Mouse (Mus musculus): ENCODE results near the gene Hist1h2ac.
"Not testable (repeated sequence)": the region's sequence is repeated elsewhere in the genome, so short reads cannot be mapped to it uniquely, and the experiment has no call there.

Hist1h2ac gene

GRCm38 (mm10) chr13:23683755-23684281 lies at the start of gene Hist1h2ac, which contains the start of gene Hist1h2bc:
Hist1h2ac (minus strand) TSS chr13:23683948.
Hist1h2bc (plus strand) TSS chr13:23684199.
- peak; percentile 97 for DNase-seq (ENCODE audit: low read depth, low spot score)

DNA sequence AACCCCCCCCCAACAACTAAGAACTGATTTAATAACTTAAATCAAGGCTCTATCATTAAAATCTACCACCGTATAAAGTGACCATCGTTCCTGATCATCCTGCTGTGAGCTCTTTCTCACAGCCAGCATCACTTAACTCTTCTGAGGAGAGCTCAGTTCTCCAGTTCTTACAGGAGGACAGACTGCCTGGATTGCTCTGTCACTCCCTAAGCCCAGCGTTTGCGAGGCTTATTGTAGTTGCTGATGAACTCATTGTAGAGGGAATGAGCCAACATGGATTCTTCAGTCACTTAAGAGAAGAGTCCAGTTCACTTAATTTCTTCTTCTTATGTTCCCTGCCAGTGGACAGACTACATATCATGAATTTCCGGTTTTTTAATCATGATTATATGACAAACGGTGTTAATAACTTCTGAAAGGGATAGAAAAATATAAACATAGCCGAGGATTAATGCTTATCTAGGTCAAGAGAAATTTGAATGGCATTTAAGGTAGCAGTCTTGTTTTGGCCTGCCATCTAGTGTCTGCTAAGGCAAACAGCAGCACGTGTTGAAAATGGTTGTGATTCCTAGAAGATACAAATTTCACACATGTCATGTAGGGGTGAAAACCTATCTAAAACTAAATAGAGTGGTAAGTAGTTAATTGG lies 48.5 kb upstream of the Hist1h2ac start:
- DNase-seq (ENCODE audit: low read depth, low spot score) = no peak

- DNase-seq (ENCODE audit: low read depth, low spot score) = no peak
Observed at GRCm38 (mm10) chr13:23730479-23730878, 46.7 kb upstream of the Hist1h2ac start.

- no peak for DNase-seq (ENCODE audit: low read depth, low spot score)
Observed at GRCm38 (mm10) chr13:23729706-23730105, 46.0 kb upstream of the Hist1h2ac start.

GRCm38 (mm10) chr13:23729192-23729525 lies 45.4 kb upstream of the Hist1h2ac start:
- no peak for DNase-seq (ENCODE audit: low read depth, low spot score)

DNA sequence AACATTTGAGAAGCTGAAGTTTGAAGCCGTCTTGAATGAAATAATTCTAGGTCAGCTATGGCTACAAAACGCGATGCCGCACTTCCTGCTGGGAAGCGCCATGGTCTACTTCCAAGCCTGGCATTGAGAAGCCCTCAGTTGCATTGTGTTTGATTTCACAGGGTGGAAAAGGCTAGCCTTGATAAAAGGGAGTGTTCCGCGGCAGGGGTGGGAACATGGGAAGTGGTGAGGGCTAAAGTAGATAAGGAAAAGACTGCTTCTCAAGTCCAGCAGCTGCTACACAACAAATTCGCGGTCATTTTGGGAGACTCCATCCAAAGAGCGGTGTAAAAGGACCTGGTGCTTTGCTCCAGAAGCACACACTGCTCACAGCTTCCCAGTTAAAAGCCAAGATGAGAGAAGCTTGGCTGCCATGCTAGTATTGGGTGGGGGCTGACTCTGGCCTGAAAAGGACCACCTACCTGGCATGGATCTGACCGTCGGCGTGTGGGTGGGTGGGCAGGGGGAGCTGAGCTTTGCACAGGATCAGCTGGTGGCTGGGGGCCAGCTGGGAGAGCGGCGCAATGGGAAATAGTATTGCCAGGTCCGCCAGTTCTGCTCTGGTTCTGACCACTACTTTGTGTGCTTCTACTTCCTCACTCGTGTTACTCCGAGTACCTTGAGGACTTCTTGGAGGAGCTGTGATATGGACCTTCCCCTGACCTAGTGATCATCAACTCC lies 44.9 kb upstream of the Hist1h2ac start:
- DNase-seq (ENCODE audit: low read depth, low spot score) = no peak

DNA sequence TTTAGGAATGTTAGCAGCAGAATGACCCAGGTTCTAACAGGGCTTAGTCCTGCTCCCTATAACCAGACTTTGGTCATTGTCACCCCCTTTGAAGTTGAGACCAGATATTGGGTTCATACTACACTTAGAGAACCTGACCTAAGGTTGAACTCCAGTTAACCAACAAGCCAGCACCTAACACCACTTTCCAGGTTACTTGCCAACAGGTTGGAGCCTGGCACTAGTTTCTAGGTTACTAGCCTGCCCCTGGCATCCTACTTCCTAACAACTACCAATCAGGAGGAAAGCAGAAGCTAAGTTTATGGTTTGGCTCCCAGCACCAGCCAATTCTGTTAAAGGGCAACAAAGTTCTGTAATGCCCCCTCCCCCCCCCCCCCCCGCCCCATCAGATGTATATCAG lies 41.5 kb upstream of the Hist1h2ac start:
- no peak for DNase-seq (ENCODE audit: low read depth, low spot score)

- DNase-seq (ENCODE audit: low read depth, low spot score) = no peak
Observed at GRCm38 (mm10) chr13:23724239-23724638, 40.5 kb upstream of the Hist1h2ac start.

GRCm38 (mm10) chr13:23717593-23718245 lies 34.0 kb upstream of the Hist1h2ac start:
- not testable (repeated sequence) for DNase-seq (ENCODE audit: low read depth, low spot score)

DNA sequence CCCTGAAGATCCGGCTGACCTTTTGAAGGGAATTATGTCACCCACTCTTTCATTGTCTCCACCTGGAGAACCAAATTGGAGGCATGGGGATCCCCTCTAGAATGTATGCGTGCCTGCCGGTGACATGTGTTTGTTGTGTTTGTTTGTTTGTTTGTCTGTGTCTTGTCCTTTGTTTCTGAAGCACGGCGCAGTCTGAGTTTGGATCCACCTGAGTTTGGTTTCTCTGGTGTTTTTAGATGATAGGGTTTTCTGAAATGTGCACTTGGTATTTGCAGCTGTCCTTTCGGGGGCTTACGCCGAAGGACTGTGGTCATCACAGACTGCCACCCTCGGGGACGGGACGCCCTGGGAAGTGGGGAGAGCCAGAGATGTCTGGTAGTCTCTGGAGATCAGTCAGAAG lies 33.4 kb upstream of the Hist1h2ac start:
- no peak for DNase-seq (ENCODE audit: low read depth, low spot score)

GRCm38 (mm10) chr13:23716261-23717042 lies 32.7 kb upstream of the Hist1h2ac start:
- no peak for DNase-seq (ENCODE audit: low read depth, low spot score)

- no peak for DNase-seq (ENCODE audit: low read depth, low spot score)
Observed at GRCm38 (mm10) chr13:23710374-23711089, 26.8 kb upstream of the Hist1h2ac start, which contains the start of gene Hfe. Hfe (minus strand) TSS chr13:23710854.

DNA sequence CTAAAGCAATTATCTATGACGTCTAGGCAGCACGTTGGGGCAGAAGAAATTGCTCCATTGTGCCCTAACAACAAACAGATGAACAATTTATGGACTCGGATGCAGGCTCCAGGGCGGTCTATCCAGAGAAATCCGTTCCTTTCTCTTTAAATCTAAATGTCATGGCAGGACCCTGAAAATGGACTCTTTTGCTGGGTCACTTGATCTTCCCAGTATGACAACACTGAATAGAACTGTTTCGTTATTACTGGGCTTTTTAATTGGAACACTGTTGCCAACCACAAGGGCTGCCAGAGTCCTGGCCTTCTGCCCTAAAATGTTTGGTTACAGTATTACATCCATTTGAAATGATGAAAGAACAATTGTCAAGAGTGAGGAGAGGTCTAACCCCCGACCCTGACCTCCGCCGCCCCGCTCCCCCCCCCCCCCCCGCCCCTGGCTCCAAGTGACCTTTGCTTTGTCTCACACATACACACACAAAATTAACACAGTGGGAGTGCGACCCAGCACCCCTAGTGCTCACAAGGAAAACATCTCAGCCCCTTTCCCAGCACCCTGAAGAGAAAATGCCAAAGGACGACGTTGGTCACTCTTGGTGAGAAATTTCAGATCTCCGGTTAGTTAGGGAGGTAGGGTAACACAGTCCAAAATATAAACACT lies 26.1 kb upstream of the Hist1h2ac start:
- no peak for DNase-seq (ENCODE audit: low read depth, low spot score)

DNA sequence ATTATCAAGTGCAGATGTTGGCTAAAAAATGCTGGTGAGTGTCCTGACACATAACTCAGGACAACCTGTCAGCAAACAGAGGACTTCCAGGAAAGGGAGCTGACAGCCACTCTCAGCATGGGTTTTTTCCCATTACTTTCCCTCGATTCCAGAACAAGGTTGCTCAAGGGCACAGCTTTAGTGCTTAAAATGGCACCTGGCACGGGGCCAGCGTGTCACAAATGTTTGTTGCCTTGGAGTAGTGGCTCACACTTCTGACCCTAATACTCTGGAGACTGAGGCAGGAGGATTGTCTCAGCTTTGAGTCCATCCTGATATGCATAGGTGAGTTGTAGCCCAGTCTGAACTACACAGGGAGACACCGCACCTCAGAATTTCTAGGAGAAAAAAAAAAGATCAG lies 24.9 kb upstream of the Hist1h2ac start:
- no peak for DNase-seq (ENCODE audit: low read depth, low spot score)

- DNase-seq (ENCODE audit: low read depth, low spot score) = no peak
Observed at GRCm38 (mm10) chr13:23708041-23708440, 24.3 kb upstream of the Hist1h2ac start.

DNA sequence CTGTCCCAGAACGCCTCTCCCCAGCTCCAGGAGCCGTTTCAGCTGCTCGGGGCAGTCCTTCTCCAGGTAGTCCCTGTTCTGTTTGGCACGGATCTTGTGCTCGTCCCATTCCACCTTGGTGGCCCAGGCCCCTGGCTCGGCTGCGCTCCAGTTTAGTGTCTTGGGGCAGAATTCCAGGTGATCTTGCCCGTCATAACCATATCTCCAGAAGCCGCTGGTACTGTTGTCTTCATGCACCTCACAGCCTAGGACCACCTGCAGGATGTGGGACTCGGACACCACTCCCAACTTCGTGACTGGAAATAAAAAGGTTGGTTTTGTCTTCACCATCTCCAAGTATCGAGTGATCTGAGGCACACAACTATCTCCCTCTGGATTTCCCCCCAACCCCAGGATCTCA lies 23.0 kb upstream of the Hist1h2ac start:
- no peak for DNase-seq (ENCODE audit: low read depth, low spot score)

DNA sequence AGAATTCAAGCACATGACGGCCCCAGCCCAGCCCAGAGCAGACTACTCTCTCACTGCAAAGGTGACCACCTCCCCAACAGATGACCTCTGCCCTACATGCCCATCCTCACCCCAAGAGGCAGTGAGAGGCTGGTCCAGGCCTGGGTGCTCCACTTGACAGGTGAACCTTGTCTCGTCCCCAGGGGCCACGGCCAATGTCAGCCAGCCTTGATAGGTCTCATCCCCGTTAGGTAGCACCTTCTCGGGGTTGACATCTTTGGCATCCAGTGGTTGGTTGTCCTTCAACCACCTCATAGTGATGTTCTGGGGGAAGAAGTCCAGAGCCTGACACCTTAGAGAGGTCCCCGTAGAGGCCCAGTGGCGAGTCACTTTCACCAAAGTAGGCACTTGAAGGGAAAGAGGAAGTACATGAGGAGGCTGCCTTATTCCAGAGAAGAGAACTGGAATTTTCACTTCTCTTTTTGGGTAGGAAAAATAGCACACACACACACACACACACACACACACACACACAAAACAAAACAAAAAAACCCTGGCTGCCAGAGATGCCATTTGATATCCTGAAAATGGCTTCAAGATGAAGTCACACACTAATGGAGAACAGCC lies 22.1 kb upstream of the Hist1h2ac start:
- no peak for DNase-seq (ENCODE audit: low read depth, low spot score)

- DNase-seq (ENCODE audit: low read depth, low spot score) = not testable (repeated sequence)
Observed at GRCm38 (mm10) chr13:23702801-23703200, 19.1 kb upstream of the Hist1h2ac start.

DNA sequence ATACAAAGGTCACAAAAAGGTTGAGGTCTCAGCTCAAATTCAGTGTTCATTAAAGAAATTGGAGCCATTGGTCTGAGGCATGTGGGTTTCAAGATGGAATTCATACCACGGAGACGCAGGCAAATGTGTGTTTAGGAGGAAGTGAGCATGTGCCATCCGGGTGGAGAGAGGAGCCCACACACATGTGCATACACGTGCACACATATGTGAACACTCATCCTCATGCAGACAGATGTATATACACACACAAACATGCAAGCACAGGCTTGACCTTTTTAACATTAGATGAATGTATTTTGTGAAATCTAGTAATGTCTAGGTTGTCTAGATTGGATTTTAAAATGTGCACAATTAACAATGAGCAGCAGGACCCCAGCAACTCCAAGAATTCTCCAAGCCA lies 18.5 kb upstream of the Hist1h2ac start:
- DNase-seq (ENCODE audit: low read depth, low spot score) = no peak
